Mouse (Mus musculus): ENCODE data around the gene Rps24. TPM values are rescaled to one million over a fixed set of nuclear protein-coding genes. Genes with fewer than 3 reads are reported as not detected.

Gene Rps24
- total RNA-seq, 2 experiments from 2014 or later, result 700 to 838 TPM

- Histone ChIP-seq H3K4me3 (no peak overlapping the region), H3K27ac (no peak overlapping the region)
- DNase-seq, result no peak
- no peak for TF ChIP-seq CTCF (IDR thresholded peaks at IDR 0.05)
- intact Hi-C loops (cut with DNase I), result loop anchor here (10.0 kb wide), 2 partner anchors 956 to 1066 kb away; partner anchors contain the start of gene Zmiz1
Measured at GRCm38 (mm10) chr14:24498561-24499255, 11.8 kb downstream of the Rps24 start.

DNA sequence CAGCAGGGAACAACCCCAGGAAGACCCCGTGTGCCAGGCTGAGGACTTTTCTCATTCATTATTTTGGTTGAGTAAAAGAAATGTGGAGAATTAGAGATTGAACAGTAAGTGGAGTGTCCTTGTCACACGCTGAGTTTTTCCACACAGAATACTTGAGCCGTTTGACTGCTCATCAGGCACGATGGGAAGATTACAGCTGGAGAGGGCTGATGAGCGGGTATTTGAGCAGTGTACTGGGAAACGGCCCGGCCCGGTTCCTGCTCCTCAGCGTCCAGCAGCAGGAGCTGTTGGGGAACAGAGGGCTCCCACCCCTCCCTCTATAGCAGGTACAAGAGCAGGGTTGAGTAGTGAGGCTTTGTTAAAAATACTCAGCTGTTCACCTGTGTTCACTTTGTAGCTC, 12.6 kb downstream of the Rps24 start:
- Histone ChIP-seq H3K27ac (no peak overlapping the region), H3K4me3 (no peak overlapping the region)
- no peak for TF ChIP-seq CTCF (IDR thresholded peaks at IDR 0.05)
- intact Hi-C loops (cut with DNase I), result loop anchor here (10.0 kb wide), 2 partner anchors 955 to 1065 kb away; partner anchors contain the start of gene Zmiz1
- DNase-seq, result no peak

- DNase-seq, result peak; percentile 83
- Histone ChIP-seq H3K27ac (peak overlapping the region; percentile 46; the same call in 1 of the 2 replicates), H3K4me3 (peak overlapping the region; percentile 53)
- intact Hi-C loops (cut with DNase I), result loop anchor here (5.0 kb wide), 3 partner anchors 42 to 517 kb away; no protein-coding TSS in a partner anchor
- peak; percentile 94 for TF ChIP-seq CTCF (IDR thresholded peaks at IDR 0.05)
Measured at GRCm38 (mm10) chr14:24500091-24500844, 13.3 kb downstream of the Rps24 start.

- intact Hi-C loops (cut with DNase I), result loop anchor here (5.0 kb wide), 3 partner anchors 41 to 516 kb away; no protein-coding TSS in a partner anchor
- DNase-seq, result no peak
- H3K27ac ChIP-seq, result peak overlapping the region; percentile 46; the same call in 1 of the 2 replicates
- no peak for TF ChIP-seq CTCF (IDR thresholded peaks at IDR 0.05)
- peak overlapping the region; percentile 53 for H3K4me3 ChIP-seq
Measured at GRCm38 (mm10) chr14:24500845-24501186, 13.9 kb downstream of the Rps24 start.

DNA sequence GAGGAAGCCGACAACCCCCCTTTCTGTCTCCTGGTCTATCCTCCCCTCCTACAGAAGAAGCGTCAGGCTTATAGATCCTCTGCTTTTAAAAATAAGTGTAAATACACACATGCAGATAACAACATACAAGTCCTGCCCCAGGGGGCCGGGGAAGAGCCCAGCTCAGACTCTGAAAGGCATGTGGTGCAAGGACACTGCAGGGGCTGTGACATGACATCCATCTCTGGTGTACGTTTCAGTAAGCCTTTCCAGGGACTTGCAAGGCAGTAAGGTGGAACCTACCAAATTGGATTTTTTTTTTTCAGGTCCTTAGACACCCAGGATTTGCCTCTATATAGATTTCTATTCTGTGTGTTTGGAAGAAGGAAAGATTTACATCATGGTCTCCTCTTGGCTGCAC, 14.3 kb downstream of the Rps24 start:
- intact Hi-C loops (cut with DNase I), result loop anchor here (5.0 kb wide), 3 partner anchors 41 to 516 kb away; no protein-coding TSS in a partner anchor
- Histone ChIP-seq H3K27ac (no peak overlapping the region), H3K4me3 (no peak overlapping the region)
- no peak for DNase-seq
- no peak for TF ChIP-seq CTCF (IDR thresholded peaks at IDR 0.05)

DNA sequence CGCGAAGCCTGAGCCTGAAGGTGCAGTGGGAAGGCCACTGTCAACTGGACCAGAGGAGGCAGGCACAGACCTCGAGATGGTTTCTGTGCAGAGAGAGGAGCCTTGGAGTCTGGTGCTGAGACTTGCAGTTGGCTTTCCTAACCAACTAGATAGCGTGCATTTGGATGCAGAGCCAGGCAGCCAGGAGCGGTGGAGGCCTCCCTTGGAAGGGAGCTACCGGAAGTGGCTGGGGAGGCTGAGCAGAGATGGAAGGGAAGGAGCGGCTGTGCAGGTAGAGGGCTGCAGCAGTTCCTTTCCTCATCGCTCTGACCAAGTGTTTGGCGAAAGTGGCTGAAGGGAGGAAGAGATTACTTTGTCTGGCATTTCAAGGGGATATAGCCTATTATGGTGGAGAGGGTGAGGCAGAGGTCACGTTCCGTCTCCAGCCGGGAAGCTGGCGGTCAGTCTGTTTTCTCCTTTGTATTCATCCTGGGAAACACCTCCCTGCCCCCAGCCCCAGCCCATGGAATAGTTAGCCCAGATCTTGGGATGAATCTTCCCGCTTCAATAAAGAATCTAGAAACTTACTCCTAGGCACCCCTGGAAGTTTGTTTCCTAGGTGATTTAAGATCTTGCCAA, 20.6 kb downstream of the Rps24 start:
- no peak for DNase-seq
- no peak for TF ChIP-seq CTCF (IDR thresholded peaks at IDR 0.05)

DNA sequence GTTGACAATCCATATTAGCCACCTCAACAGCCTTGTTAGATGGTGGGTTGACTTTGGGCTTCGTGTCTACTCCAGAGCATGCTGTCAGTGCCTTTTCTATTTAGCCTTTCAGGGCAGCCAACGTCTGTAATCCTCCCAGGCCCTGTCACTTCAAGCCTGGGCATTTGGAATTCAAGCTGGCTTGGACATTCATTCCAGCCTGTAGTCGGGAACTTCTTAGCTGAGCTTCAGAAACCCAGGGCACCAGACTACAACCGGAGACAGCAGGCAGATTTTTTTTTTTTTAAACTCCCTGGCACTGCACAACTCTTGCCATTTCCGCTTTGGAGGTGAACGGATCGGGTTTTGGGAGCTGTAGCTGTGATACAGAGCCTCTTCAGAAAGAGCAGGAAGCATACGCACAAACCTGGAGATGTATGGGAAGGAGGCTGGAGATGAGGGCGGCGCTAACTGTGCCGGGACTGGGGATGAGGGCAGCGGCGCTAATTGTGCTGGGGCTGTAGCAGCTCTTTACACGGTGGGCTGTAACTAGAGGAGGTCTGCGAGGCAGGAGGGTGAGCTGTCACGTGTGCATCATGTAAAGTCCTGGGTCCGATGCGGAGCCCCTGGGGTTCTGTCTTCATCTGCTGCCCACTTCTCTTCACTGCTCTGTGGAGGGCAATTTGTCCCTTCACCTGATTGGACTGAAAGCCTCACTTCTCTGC, 21.3 kb downstream of the Rps24 start:
- H3K27ac ChIP-seq, result no peak overlapping the region
- TF ChIP-seq CTCF (IDR thresholded peaks at IDR 0.05), result no peak
- no peak for DNase-seq
- H3K4me3 ChIP-seq, result peak overlapping the region; percentile 33
- intact Hi-C loops (cut with DNase I), result no loop called here

More for the DNA sequence above, 20.6 kb downstream of the Rps24 start:
- Histone ChIP-seq H3K4me3 (no peak overlapping the region), H3K27ac (no peak overlapping the region)
- intact Hi-C loops (cut with DNase I), result no loop called here

- DNase-seq, result peak; percentile 47
- Histone ChIP-seq H3K4me3 (no peak overlapping the region), H3K27ac (no peak overlapping the region)
- intact Hi-C loops (cut with DNase I), result no loop called here
- no peak for TF ChIP-seq CTCF (IDR thresholded peaks at IDR 0.05)
Measured at GRCm38 (mm10) chr14:24509557-24509956, 22.6 kb downstream of the Rps24 start.

- H3K4me3 ChIP-seq, result no peak overlapping the region
- TF ChIP-seq CTCF (IDR thresholded peaks at IDR 0.05), result peak; percentile 53
- peak overlapping the region; percentile 25; the same call in 1 of the 2 replicates for H3K27ac ChIP-seq
- DNase-seq, result no peak
- intact Hi-C loops (cut with DNase I), result loop anchor here (5.0 kb wide), 1 partner anchor 77 kb away; no protein-coding TSS in a partner anchor
Measured at GRCm38 (mm10) chr14:24510218-24510617, 23.3 kb downstream of the Rps24 start.

DNA sequence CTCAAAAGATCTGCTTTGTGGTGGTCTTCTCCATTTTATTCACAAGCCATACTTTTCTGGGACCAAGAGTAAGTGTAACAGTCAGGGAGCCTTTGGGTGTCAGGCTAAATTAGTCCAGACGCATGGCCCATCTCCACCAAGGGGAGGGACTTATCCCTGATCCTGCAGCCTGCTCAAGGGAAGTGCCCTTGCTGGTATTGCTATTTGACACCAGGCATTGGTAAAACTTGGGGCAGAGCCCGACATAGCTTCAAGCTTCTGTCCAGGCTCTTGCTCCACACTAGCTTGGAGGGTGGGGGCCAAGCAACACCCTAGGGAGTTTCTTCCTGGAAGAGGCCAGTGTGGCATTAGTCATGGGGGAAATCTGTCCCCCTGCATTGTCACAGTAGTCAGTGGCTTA, 23.8 kb downstream of the Rps24 start:
- Histone ChIP-seq H3K27ac (peak overlapping the region; percentile 25; the same call in 1 of the 2 replicates), H3K4me3 (no peak overlapping the region)
- intact Hi-C loops (cut with DNase I), result loop anchor here (5.0 kb wide), 1 partner anchor 77 kb away; no protein-coding TSS in a partner anchor
- no peak for TF ChIP-seq CTCF (IDR thresholded peaks at IDR 0.05)
- peak; percentile 64 for DNase-seq

DNA sequence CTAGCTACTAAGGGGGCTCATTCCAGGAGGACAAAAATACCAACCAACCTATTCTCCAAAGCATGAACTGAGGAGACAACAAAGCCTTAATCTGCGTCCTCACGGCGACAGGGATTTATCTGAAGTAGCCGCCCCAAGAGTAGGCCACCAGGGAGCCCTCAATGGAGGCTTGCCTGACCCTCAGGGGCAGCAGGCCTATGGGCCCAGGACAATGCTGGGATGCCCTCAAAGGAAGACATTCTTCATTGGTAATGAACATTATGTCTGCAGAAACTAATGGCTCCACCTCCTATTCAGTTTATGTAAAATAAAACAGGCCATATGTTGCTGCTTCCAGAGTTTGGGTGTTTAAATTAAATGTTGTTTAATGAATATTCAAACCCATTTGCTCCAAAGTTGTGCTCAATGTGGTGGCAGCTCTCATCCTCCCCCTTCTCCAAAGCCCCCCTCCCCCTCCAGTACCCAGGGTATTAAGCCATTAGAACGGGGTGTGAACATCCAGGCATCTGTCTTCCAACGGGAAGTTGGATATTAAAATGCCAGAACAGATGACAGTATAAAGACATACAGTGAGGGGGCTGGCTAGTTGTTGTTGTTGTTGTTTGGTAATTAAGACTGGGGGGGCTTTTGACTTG, 25.7 kb downstream of the Rps24 start:
- TF ChIP-seq CTCF (IDR thresholded peaks at IDR 0.05), result no peak
- Histone ChIP-seq H3K27ac (no peak overlapping the region), H3K4me3 (no peak overlapping the region)
- no peak for DNase-seq
- intact Hi-C loops (cut with DNase I), result loop anchor here (5.0 kb wide), 1 partner anchor 75 kb away; no protein-coding TSS in a partner anchor

Data from gastrocnemius, adult 2 months (tissue).